Mouse (Mus musculus): Measurements from ENCODE around the gene Unk. TPM values are rescaled to one million over a fixed set of nuclear protein-coding genes. Genes with fewer than 3 reads are reported as not detected.

The Unk gene
- polyA plus RNA-seq, 1 experiment from 2014 or later: 19.3 TPM

- 94% methylated on average over 11 of the region's 11 CpGs for WGBS
- no peak overlapping the region for H3K27ac ChIP-seq (replicated peaks in 1 of 2; ENCODE audit: control insufficient read depth in 1 of 2, insufficient read depth in 1 of 2, low read depth in 2 of 2, low read length in 2 of 2)
- ATAC-seq (ENCODE audit: insufficient number of reproducible peaks, insufficient read depth, low FRiP score, low read depth): no peak
- no peaks in the 10 kb centered on the region for H3K9me3 ChIP-seq (ENCODE audit: control insufficient read depth, low read length)
- peaks cover 13 to 16% of the 10 kb centered on the region in 2 experiments for H3K4me1 ChIP-seq (ENCODE audit: control insufficient read depth in 2 of 2, insufficient read depth in 2 of 2, low read length in 2 of 2)
- H3K4me2 ChIP-seq (ENCODE audit: low read length): no peak overlapping the region
- H3K27me3 ChIP-seq (ENCODE audit: control insufficient read depth, insufficient read depth, low read length): no peaks in the 10 kb centered on the region
- H3K4me3 ChIP-seq (ENCODE audit: control insufficient read depth in 1 of 2, insufficient read depth in 1 of 2, low read depth in 1 of 2, low read length in 2 of 2): no peak overlapping the region
- H3K9ac ChIP-seq (ENCODE audit: low read length): no peak overlapping the region
- peaks cover 80% of the 10 kb centered on the region for H3K36me3 ChIP-seq (ENCODE audit: control insufficient read depth, insufficient read depth, low read length)
These were observed 29.5 kb downstream of the Unk start for GRCm38 (mm10) chr11:116059691-116060025.

GRCm38 (mm10) chr11:116060596-116060995 is 30.5 kb downstream of the Unk start:
- no peak overlapping the region for H3K4me3 ChIP-seq (ENCODE audit: control insufficient read depth in 1 of 2, insufficient read depth in 1 of 2, low read depth in 1 of 2, low read length in 2 of 2)
- H3K27me3 ChIP-seq (ENCODE audit: control insufficient read depth, insufficient read depth, low read length): no peaks in the 10 kb centered on the region
- peaks cover 13 to 16% of the 10 kb centered on the region in 2 experiments for H3K4me1 ChIP-seq (ENCODE audit: control insufficient read depth in 2 of 2, insufficient read depth in 2 of 2, low read length in 2 of 2)
- peaks cover 70% of the 10 kb centered on the region for H3K36me3 ChIP-seq (ENCODE audit: control insufficient read depth, insufficient read depth, low read length)
- no peak overlapping the region for H3K9ac ChIP-seq (ENCODE audit: low read length)
- no peak for ATAC-seq (ENCODE audit: insufficient number of reproducible peaks, insufficient read depth, low FRiP score, low read depth)
- no peak overlapping the region for H3K4me2 ChIP-seq (ENCODE audit: low read length)
- no peaks in the 10 kb centered on the region for H3K9me3 ChIP-seq (ENCODE audit: control insufficient read depth, low read length)
- 83% methylated on average over 9 of the region's 9 CpGs for WGBS
- no peak overlapping the region for H3K27ac ChIP-seq (replicated peaks in 1 of 2; ENCODE audit: control insufficient read depth in 1 of 2, insufficient read depth in 1 of 2, low read depth in 2 of 2, low read length in 2 of 2)

- Histone ChIP-seq H3K4me2 (ENCODE audit: low read length) (no peak overlapping the region), H3K27ac (replicated peaks in 1 of 2; ENCODE audit: control insufficient read depth in 1 of 2, insufficient read depth in 1 of 2, low read depth in 2 of 2, low read length in 2 of 2) (no peak overlapping the region), H3K9ac (ENCODE audit: low read length) (no peak overlapping the region), H3K9me3 (ENCODE audit: control insufficient read depth, low read length) (no peaks in the 10 kb centered on the region), H3K36me3 (ENCODE audit: control insufficient read depth, insufficient read depth, low read length) (peaks cover 58% of the 10 kb centered on the region), H3K4me1 (ENCODE audit: control insufficient read depth in 2 of 2, insufficient read depth in 2 of 2, low read length in 2 of 2) (peaks cover 10 to 12% of the 10 kb centered on the region in 2 experiments), H3K4me3 (ENCODE audit: control insufficient read depth in 1 of 2, insufficient read depth in 1 of 2, low read depth in 1 of 2, low read length in 2 of 2) (no peak overlapping the region), H3K27me3 (ENCODE audit: control insufficient read depth, insufficient read depth, low read length) (no peaks in the 10 kb centered on the region)
- no peak for ATAC-seq (ENCODE audit: insufficient number of reproducible peaks, insufficient read depth, low FRiP score, low read depth)
- WGBS: 89% methylated on average over 13 of the region's 13 CpGs
These were observed 31.7 kb downstream of the Unk start for GRCm38 (mm10) chr11:116061641-116062415.

- ATAC-seq (ENCODE audit: insufficient number of reproducible peaks, insufficient read depth, low FRiP score, low read depth): no peak
- Histone ChIP-seq H3K9me3 (ENCODE audit: control insufficient read depth, low read length) (no peaks in the 10 kb centered on the region), H3K27me3 (ENCODE audit: control insufficient read depth, insufficient read depth, low read length) (no peaks in the 10 kb centered on the region), H3K4me2 (ENCODE audit: low read length) (no peak overlapping the region), H3K4me1 (ENCODE audit: control insufficient read depth in 2 of 2, insufficient read depth in 2 of 2, low read length in 2 of 2) (peaks cover 3 to 5% of the 10 kb centered on the region in 2 experiments; a peak in 3 of 4 replicates), H3K36me3 (ENCODE audit: control insufficient read depth, insufficient read depth, low read length) (peaks cover 51% of the 10 kb centered on the region), H3K4me3 (ENCODE audit: control insufficient read depth in 1 of 2, insufficient read depth in 1 of 2, low read depth in 1 of 2, low read length in 2 of 2) (no peak overlapping the region), H3K27ac (replicated peaks in 1 of 2; ENCODE audit: control insufficient read depth in 1 of 2, insufficient read depth in 1 of 2, low read depth in 2 of 2, low read length in 2 of 2) (no peak overlapping the region), H3K9ac (ENCODE audit: low read length) (no peak overlapping the region)
- WGBS: 69% methylated on average over 8 of the region's 8 CpGs
These were observed 32.4 kb downstream of the Unk start for GRCm38 (mm10) chr11:116062521-116062920.

- no peak for ATAC-seq (ENCODE audit: insufficient number of reproducible peaks, insufficient read depth, low FRiP score, low read depth)
- no peak overlapping the region for H3K9ac ChIP-seq (ENCODE audit: low read length)
- WGBS: 55% methylated on average over 13 of the region's 13 CpGs
- H3K36me3 ChIP-seq (ENCODE audit: control insufficient read depth, insufficient read depth, low read length): peaks cover 41% of the 10 kb centered on the region
- no peaks in the 10 kb centered on the region for H3K27me3 ChIP-seq (ENCODE audit: control insufficient read depth, insufficient read depth, low read length)
- H3K4me3 ChIP-seq (ENCODE audit: control insufficient read depth in 1 of 2, insufficient read depth in 1 of 2, low read depth in 1 of 2, low read length in 2 of 2): no peak overlapping the region
- H3K4me2 ChIP-seq (ENCODE audit: low read length): no peak overlapping the region
- no peaks in the 10 kb centered on the region for H3K9me3 ChIP-seq (ENCODE audit: control insufficient read depth, low read length)
- H3K27ac ChIP-seq (replicated peaks in 1 of 2; ENCODE audit: control insufficient read depth in 1 of 2, insufficient read depth in 1 of 2, low read depth in 2 of 2, low read length in 2 of 2): no peak overlapping the region
- H3K4me1 ChIP-seq (ENCODE audit: control insufficient read depth in 2 of 2, insufficient read depth in 2 of 2, low read length in 2 of 2): no peaks in the 10 kb centered on the region; a peak in 1 of 4 replicates
These were observed 33.4 kb downstream of the Unk start for GRCm38 (mm10) chr11:116063562-116063961.

- H3K4me1 ChIP-seq (ENCODE audit: control insufficient read depth in 2 of 2, insufficient read depth in 2 of 2, low read length in 2 of 2): no peaks in the 10 kb centered on the region; a peak in 1 of 4 replicates
- H3K9me3 ChIP-seq (ENCODE audit: control insufficient read depth, low read length): no peaks in the 10 kb centered on the region
- WGBS: 57% methylated on average over 23 of the region's 23 CpGs
- H3K27me3 ChIP-seq (ENCODE audit: control insufficient read depth, insufficient read depth, low read length): no peaks in the 10 kb centered on the region
- H3K4me3 ChIP-seq (ENCODE audit: control insufficient read depth in 1 of 2, insufficient read depth in 1 of 2, low read depth in 1 of 2, low read length in 2 of 2): no peak overlapping the region
- ATAC-seq (ENCODE audit: insufficient number of reproducible peaks, insufficient read depth, low FRiP score, low read depth): no peak
- no peak overlapping the region for H3K9ac ChIP-seq (ENCODE audit: low read length)
- no peak overlapping the region for H3K4me2 ChIP-seq (ENCODE audit: low read length)
- no peak overlapping the region for H3K27ac ChIP-seq (replicated peaks in 1 of 2; ENCODE audit: control insufficient read depth in 1 of 2, insufficient read depth in 1 of 2, low read depth in 2 of 2, low read length in 2 of 2)
- H3K36me3 ChIP-seq (ENCODE audit: control insufficient read depth, insufficient read depth, low read length): peaks cover 33% of the 10 kb centered on the region
These were observed 34.2 kb downstream of the Unk start for GRCm38 (mm10) chr11:116064187-116064867.

GRCm38 (mm10) chr11:116065345-116065744 is 35.2 kb downstream of the Unk start:
- no peaks in the 10 kb centered on the region; a peak in 1 of 4 replicates for H3K4me1 ChIP-seq (ENCODE audit: control insufficient read depth in 2 of 2, insufficient read depth in 2 of 2, low read length in 2 of 2)
- 85% methylated on average over 12 of the region's 12 CpGs for WGBS
- ATAC-seq (ENCODE audit: insufficient number of reproducible peaks, insufficient read depth, low FRiP score, low read depth): no peak

More at GRCm38 (mm10) chr11:116065345-116065744, 35.2 kb downstream of the Unk start:
- H3K4me2 ChIP-seq (ENCODE audit: low read length): no peak overlapping the region
- H3K9ac ChIP-seq (ENCODE audit: low read length): no peak overlapping the region
- no peak overlapping the region for H3K4me3 ChIP-seq (ENCODE audit: control insufficient read depth in 1 of 2, insufficient read depth in 1 of 2, low read depth in 1 of 2, low read length in 2 of 2)
- no peaks in the 10 kb centered on the region for H3K27me3 ChIP-seq (ENCODE audit: control insufficient read depth, insufficient read depth, low read length)
- no peak overlapping the region for H3K27ac ChIP-seq (replicated peaks in 1 of 2; ENCODE audit: control insufficient read depth in 1 of 2, insufficient read depth in 1 of 2, low read depth in 2 of 2, low read length in 2 of 2)
- peaks cover 23% of the 10 kb centered on the region for H3K36me3 ChIP-seq (ENCODE audit: control insufficient read depth, insufficient read depth, low read length)
- H3K9me3 ChIP-seq (ENCODE audit: control insufficient read depth, low read length): no peaks in the 10 kb centered on the region
